Mouse (Mus musculus): ENCODE measurements at regions not wholly inside any gene's neighbourhood (a gene's known extent, or its start where the extent isn't known, plus 50 kb on each side); places are given as distances from the start of the nearest gene placed in this dataset.

DNA sequence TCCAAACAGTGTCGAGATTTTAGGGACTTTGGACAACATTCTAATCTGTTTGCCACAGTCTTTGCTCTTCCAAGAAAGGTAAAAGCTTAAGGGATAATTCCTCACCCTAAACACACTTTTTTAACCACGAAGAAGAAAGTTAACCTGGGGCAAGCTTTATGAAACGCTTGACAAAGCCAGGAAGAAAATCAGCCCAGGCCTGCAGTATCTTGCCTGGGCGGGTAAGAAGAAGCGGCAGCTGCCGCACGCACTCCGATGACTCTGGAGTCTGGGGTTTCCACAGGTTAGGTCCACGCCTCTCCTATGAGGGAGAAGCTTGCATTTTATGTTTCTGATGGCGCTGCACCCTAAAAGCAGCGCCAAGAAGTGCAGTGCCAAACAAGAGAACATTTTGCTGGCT is 383.2 kb downstream of the Wdr11 start:
- TF ChIP-seq MAFK (IDR thresholded peaks at IDR 0.05; ENCODE audit: insufficient read depth, low read depth, low read length) (no peak), HCFC1 (IDR thresholded peaks at IDR 0.05; ENCODE audit: borderline replicate concordance, insufficient read depth, low read length) (no peak), ZC3H11A (IDR thresholded peaks at IDR 0.05; ENCODE audit: borderline replicate concordance, low read depth, low read length) (no peak), ZNF384 (IDR thresholded peaks at IDR 0.05; ENCODE audit: low read depth, low read length) (no peak)

Data from ES-E14 (cell line).